Mouse (Mus musculus): ENCODE data around the gene Fen1.

GRCm38 (mm10) chr19:10189022-10189421, 14.9 kb downstream of the Fen1 start:
- TF ChIP-seq CTCF (IDR thresholded peaks at IDR 0.05; ENCODE audit: insufficient read depth, low read length) (no peak), POLR2A (IDR thresholded peaks at IDR 0.05; ENCODE audit: borderline replicate concordance, extremely low read depth, low read depth, low read length) (no peak)

Measured in lung, adult 2 months (tissue).